Mouse (Mus musculus) urinary bladder, adult 18-20 months (tissue): ENCODE results near the gene Cst8.
"Not testable (repeated sequence)": the region's sequence is repeated elsewhere in the genome, so short reads cannot be mapped to it uniquely, and the experiment has no call there.

Source experiments
- DNase-seq, 2 experiments: peaks; one replicate each; pipeline ENCODE4 v3.0.0; 2022; ENCODE audit warnings: low spot score in 2 of 2, mixed read lengths in 2 of 2

Cst8 gene

DNA sequence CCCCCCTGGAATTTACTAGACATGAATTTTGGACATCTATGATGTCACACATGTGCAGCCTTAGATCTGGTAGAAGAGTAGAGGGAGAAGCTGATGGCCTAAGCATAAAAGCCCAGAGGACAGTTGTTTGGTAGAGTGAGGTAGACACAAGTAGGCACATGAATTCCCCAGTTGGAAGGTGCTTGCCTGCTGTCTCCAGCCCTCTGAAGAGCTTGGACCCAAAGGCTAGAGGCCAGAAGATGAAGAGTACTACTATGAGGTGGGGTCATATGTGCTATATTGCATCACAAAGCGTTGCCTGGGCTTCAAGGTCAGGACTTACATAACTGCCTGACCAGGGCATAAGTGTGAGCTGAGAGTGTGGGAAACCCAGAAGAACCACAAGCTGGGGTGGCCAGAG is at the start of gene Cst8:
TSS of gene Cst8 (plus strand) at position 301 of the 400 bp plus-strand sequence.
- no peak for DNase-seq

DNA sequence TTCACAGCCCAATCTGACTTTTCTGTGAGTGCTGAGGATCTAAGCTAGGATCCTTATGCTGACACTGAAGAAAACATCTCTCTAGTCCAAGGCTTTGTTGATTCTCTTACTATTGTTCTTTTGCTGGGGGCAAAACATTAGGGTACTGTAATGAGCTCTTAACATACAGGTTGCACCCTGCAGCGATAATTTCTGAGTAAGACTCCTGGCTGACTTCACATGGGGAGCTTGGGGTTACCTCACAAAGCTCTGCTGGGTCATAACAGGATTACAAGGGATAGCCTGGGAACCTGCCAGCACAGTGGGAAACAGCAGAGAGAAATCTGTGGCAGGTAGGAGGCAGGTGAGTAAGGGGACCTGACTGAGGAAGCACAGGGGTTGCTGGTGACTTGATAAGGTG is 48.5 kb upstream of the Cst8 start, which contains the start of gene Cstl1:
TSS of gene Cstl1 (plus strand) at position 301 of the 400 bp plus-strand sequence.
- no peak for DNase-seq

DNA sequence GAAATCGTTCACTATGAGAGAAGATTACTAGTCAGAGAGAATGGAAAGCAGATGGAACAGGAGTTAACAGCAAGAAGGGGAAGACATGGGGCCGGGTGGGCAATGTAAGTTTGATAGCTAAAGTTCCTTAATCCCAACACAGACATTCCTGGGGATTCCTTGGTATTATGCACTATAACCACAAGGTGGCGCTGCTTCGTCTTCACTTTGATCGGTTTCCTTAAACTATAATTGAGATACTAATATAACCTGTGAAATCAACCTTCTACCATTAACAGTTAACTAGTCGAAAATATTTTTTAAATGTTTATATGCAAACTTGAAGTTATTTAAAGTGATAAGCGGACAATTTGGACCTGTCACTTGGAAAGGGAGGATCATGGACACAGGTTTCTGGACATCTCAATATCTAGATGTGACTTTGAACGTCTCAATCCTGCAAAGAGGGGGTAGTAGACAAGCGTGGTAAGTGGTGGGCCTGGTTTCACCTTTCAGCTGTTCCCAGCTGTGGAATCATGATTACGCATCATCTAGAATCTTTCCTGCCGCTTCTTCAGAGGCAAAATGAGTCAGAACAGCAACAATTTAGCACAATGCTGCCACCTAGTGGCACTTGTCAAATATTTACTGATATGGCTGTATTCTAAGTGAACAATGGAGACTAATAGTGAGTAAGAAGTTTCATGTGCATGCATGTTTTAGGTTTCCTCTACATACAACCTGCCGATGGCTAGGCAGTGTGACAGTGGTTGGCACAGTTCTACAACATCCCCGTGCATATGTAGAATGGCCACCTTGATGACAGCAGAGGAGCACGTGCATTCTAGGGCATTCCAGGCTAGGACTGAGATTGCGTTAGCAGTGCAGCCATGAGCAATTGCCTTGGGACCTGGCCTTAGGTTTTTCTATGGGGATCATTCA is 46.4 kb upstream of the Cst8 start:
- peak; percentile 35 to 40 for DNase-seq

DNA sequence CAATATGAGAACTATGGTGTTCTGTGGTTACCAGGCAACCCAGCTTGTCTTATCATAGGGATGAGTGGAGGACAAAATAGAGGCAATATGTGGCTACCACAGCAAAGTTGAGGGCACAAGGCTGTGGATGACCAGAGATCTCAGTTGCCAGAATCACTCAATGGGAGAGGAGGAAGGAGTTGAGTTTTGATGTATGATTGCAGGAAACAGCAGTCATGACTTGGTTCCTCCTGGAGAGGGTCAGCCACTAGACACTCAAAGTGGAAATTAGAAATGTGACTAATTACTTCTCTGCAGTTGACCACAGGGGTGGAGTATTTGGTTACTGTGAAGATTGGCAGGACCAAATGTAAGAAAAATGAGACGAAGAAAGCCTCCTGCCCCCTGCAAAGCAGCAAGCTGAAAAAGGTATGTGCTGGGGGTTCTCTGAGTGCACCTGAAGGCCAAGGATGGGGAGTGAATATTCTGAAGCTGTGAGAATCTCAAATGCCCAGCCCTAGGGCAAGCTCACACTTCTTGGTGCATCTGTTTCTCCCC is 44.2 kb upstream of the Cst8 start:
- no peak for DNase-seq

DNA sequence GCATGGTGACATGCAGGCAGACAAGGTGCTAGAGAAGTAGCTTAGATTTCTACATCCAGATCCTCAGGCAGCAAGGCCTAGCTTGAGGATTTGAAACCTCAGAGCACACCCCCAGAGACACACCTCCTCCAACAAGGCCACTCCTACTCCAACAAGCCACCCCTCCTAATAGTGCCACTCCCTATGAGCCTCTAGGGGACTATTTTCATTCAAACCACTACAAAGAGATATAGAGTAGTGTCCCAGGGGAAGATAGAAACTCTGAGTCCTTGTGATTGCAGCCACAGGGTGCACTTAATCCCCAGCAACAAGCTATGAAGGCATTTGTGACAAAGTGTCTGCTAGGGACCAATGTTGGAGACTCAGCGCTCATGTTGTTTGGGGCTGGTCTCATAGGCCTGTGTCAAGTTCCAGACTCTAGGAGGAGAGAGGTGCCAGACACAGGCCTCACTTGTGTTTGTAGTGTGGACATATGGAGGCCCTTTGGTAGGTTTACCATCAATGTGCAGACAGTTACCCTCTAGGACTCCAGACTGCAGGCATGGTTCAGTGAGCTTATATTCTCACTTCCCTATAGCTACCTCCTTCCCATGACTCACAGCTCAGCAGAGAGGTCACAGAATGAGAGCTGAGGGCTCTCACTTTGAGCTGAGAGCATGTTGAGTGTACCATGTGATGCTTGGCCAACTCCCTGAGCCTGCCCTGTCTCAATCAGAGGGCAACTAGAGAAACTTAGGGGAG is 34.8 kb upstream of the Cst8 start:
- DNase-seq = no peak

DNA sequence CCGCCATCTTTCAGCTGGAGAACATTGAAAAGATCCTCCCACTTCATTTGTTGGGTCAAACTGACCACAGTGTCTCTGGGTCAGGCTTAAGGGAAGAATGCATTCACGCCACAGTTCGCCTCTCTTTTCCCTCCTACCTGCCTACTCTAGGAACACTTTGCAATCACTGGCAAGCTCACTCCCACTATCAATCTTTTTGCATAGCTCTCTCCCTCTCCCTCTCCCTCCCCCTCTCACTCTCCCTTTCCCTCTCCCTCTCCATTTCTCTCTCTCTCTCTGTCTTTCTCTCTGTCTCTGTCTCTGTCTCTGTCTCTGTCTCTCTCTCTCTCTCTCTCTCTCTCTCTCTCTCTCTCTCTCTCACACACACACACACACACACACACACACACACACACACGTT is 27.2 kb upstream of the Cst8 start, which contains the start of gene Cst11:
TSS of gene Cst11 (minus strand) at position 101 of the 400 bp plus-strand sequence.
- DNase-seq = not testable (repeated sequence)

DNA sequence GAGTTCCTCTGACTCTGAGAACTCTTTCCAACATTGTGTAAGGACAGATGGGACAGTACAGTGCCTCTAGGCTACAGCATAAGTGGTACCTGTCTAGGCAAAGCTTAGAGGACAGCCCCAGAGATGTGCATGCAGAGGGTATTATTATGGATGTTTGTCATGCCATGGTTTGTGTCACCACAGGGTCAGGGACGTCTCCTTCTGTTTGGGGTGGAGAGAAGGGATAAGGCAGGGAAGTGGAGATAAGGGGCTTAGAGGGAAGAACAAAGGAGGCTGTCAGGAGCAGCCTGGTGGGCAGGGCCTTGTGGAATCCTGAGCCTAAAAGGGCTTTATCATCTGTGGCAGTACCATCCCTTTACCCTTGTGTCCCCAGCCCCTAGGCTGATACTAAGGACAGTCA is 16.9 kb upstream of the Cst8 start, which contains the start of gene 8030411F24Rik:
TSS of gene 8030411F24Rik (plus strand) at position 301 of the 400 bp plus-strand sequence.
- DNase-seq = no peak

DNA sequence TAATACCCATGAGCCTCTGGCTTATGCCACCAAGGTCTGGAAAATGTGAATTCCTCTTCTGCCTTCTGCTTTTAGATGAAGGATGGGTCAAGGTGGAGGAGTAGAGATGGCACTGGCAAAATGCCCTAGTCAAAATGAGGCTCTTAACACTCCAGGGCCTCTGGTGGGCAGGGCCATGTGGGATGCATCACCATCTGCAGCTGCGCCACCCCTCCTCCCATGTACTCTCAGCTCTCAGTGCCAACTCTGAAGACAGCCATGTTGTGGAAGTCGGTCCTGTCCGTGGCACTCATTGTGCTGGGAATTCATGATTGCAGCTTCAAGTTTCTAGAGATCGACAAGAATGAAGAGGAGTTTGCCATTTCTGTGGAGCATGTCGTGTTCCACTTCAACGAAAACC is 9.4 kb upstream of the Cst8 start, which contains the start of gene Cst12:
TSS of gene Cst12 (plus strand) at position 220 of the 400 bp plus-strand sequence.
- no peak for DNase-seq

DNA sequence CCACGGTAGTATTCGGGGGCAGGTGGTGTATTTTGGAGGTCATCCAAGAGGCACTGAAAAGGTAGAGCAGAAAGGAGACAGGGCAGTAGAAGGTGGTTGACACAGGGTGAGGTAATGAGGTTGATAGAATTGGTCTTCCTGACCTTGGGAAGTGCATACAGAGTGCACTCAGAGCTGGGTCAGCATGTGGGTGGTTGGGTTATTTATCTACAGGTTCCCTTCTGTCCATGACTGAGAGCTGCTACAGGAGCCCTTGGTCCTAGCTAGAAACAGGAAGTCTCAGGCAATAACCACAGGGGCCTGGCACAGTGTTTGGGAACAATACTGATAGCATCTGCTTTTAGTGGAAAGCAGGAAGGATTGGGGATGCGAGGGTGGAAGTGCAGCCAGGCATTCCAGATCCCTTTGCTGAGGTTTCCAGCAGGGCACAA is 2.9 kb downstream of the Cst8 start:
- no peak for DNase-seq

DNA sequence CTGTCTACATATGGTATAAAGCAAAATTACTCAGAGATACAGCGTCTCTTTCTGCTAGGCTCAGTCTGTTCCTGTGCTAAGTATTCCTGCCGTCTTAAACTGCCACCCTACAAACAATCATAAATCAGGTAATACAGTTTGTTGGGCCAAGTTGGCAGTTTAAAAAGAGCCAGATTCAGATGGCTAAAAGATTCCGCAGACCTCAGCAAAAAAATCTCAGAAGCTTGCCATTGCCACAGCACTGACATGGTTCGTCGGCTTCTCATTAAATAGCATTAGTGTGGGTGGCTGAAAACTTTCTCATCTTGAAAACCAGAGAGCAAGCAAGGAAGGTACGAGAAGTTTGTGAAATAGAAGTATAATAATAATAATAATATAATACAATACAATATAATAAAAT is 8.1 kb downstream of the Cst8 start:
- no peak for DNase-seq

DNA sequence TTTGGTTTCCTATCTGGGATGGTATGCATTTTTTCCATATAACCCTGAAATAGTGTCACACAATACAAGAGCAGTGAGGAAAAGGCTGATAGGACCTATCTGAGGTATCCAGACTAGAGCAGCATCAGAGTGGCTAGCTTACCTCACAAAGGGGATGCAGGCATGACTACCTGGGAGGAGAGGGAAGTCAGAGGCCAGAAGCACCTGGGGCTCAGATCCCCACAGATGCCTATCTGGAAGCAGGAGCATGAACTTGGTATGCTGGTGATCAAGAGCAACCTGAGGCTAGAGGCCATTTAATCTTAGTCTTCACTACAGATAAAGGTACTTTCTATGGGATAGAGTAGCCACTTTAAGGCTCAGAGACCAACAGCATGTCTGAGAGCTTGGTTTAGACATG is 21.3 kb downstream of the Cst8 start, which contains the start of gene Cst13:
TSS of gene Cst13 (plus strand) at position 173 of the 400 bp plus-strand sequence.
- no peak for DNase-seq

DNA sequence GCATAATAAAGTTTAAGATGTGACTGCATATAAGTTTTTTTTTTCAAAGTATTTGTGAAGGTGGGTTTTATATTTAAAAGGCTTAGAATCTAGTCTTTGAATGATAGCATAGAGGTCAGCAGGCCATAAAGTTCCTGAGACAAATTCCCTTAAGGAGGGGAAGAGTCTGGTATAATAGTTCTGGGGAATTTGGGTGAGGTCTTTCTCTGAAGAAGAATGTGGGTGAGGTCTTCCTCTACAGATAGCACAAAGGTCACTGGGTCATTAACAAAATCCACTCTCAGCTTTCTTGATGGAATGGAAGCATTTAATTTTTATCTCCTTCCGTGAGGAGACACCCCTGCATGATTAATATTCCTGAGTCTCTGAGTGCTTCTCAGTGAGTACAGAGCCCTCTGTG is 27.4 kb downstream of the Cst8 start:
- no peak for DNase-seq

DNA sequence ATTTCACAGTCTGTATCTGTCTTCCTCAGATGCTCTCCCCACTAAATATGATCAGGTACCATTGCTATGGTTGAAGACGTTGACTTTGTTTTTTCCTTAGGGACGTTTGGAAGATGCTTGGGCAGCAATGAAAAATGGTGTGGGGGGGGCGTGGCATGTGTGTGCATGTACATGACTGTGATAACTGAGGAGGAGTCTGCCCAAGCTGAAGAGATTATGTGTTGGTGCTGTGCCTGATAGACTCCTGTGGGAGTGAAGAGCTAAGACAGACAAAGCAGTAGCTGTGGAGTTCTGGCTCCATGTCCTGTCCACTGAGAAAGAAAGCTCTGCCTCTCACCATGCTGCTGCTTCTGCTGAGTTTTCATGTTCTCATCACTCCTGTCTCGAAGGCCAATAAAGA is 36.3 kb downstream of the Cst8 start, which contains the start of gene Cst9:
TSS of gene Cst9 (plus strand) at position 236 of the 400 bp plus-strand sequence.
- DNase-seq = no peak

DNA sequence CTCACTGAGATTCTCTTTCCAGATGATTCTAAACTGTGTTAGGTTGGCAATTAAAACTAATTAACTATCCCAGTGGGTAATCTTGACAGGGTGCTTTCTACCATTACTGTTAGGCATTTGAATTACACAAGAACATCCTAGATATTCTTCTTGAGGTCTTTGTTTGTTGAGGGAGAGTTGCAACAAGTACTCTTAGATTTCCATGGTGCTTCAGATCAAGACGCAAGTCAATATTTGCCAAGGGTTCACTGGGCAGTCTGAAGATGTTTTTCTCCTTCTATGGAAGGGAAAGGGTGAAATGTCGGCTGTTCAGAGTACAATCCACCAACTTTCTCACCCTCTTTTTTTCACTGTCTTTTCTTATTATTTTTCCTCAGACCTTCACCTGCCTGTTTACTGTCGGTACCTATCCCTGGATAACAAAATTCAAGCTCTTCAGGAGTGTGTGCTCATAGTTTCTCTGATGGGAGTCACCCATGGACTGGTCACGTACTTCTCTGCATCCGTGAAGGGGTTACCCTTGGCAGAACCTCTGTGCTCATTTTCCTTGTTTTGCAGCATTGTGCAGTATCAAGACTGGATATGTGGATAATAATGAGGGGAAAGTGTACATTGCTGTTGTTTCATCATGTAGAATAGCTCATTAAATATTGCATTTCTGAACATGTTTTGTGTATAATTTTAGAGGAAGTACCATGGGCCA is 39.6 kb downstream of the Cst8 start:
- no peak for DNase-seq

DNA sequence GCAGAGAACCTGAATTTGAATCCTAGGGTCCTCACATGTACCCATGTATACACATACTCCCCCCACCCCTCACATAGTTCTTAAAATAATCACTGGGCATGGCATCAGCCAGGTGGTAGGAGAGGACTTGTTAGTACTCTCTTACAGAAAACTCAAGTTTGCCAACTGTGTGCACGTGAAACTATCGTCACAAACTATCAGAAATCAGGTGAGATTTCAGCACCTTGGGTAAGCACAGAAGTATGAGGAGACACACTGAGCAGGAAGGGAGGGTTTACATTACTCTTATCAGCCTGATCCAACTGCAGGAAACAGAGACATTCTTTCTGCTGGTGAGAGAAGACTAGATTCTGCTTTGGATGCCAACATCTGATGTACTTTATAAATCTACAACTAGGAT is 40.6 kb downstream of the Cst8 start:
- DNase-seq = no peak

DNA sequence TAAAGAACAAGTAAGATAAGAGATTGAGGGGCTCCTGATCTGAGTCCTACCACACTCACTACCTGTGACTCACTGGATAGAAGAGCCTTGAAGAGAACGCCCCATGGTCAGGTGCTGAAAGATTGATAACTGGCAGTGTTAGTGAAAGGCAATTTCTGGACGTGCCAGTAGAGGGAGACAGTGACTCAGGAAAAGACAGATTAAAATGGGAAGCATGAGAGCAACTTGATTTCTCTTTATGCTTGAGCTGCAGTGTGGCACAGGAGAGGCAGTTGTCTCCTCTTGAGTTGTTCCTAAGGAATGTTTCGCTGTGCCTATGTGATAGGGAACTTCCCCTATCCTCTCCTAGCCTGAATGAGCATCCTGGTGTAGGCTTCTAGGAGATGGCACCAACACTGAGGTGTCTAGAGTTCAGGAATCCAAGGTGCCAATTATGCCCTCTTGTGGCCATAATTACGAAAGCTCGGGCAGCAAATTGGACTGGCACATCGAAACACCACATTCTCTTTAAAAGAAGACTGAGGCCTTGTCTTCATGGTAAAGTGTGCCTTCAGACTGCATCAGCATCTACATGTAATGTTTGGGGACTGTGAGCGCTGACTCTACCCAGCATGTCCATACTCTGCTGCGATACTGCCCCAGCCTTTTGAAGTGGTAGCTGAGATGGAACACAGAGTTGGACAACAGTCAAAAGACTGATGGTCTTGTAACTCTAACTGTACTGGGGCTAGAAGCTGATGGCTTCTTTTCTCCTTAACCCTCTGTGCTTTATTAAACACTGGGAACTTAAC is 52.7 kb downstream of the Cst8 start:
- DNase-seq = peak; percentile 67 to 72
